Mouse (Mus musculus) MEL (cell line): Measurements from ENCODE around the gene Cpa4. TPM values are rescaled to one million over a fixed set of nuclear protein-coding genes. Genes with fewer than 3 reads are reported as not detected.

Experiments
- DNase-seq: peaks from one replicate; pipeline ENCODE4 v3.0.0; 2011; ENCODE audit warnings: low read depth, low spot score
- H3K27ac ChIP-seq: 2 replicates; pipeline ENCODE4 v1.5.1; 2012; ENCODE audit warnings: low read depth, mild to moderate bottlenecking, control low read depth, low read length, moderate library complexity; ENCODE audit not compliant: control insufficient read depth
- H3K27me3 ChIP-seq, 2 experiments: fragments of 150-350 bp in 1 of 2; sonication (generic) in 1 of 2; 2 replicates each; pipeline ENCODE4 v1.6.1; 2012; ENCODE audit warnings: low read length in 2 of 2, mild to moderate bottlenecking in 2 of 2, improper control_type of control experiment in 1 of 2, moderate library complexity in 1 of 2; ENCODE audit not compliant: insufficient read depth in 2 of 2, control insufficient read depth in 1 of 2
- H3K36me3 ChIP-seq, 2 experiments: 2 replicates each; pipeline ENCODE4 v1.6.1; 2012 to 2014; ENCODE audit warnings: low read length in 2 of 2, improper control_type of control experiment in 1 of 2, inconsistent platforms in 1 of 2, mild to moderate bottlenecking in 1 of 2; ENCODE audit not compliant: insufficient read depth in 2 of 2, control insufficient read depth in 1 of 2
- H3K4me1 ChIP-seq, 2 experiments: fragments of 150-350 bp in 1 of 2; sonication (generic) in 1 of 2; 2 replicates each; pipeline ENCODE4 v1.6.1; 2012; ENCODE audit warnings: low read length in 2 of 2, improper control_type of control experiment in 1 of 2, mild to moderate bottlenecking in 1 of 2; ENCODE audit not compliant: insufficient read depth in 2 of 2, control insufficient read depth in 1 of 2
- H3K4me3 ChIP-seq, 2 experiments: fragments of 150-350 bp in 1 of 2; sonication (generic) in 1 of 2; 2 replicates each; pipeline ENCODE4 v1.5.1; 2012; ENCODE audit warnings: low read depth in 2 of 2, low read length in 2 of 2, mild to moderate bottlenecking in 2 of 2, moderate library complexity in 2 of 2, control low read depth in 1 of 2, improper control_type of control experiment in 1 of 2; ENCODE audit not compliant: control insufficient read depth in 1 of 2, insufficient read depth in 1 of 2
- H3K79me2 ChIP-seq: 2 replicates; pipeline ENCODE4 v1.6.1; 2012; ENCODE audit warnings: mild to moderate bottlenecking, low read length, moderate library complexity; ENCODE audit not compliant: control insufficient read depth, poor library complexity, insufficient read depth
- H3K9ac ChIP-seq: 2 replicates; pipeline ENCODE4 v1.6.1; 2012; ENCODE audit warnings: low read depth, mild to moderate bottlenecking, control low read depth, low read length, moderate library complexity; ENCODE audit not compliant: control insufficient read depth, poor library complexity, severe bottlenecking
- H3K9me3 ChIP-seq: fragments of 150-350 bp; sonication (generic); replicated peaks from 2 replicates; pipeline ENCODE4 v1.6.1; 2012; ENCODE audit warnings: mild to moderate bottlenecking, low read length, improper control_type of control experiment, moderate library complexity; ENCODE audit not compliant: insufficient read depth
- CHD1 ChIP-seq: IDR thresholded peaks from 2 replicates; pipeline ENCODE4 v1.6.1; 2012; ENCODE audit warnings: low read depth, mild to moderate bottlenecking, inconsistent platforms, low read length, improper control_type of control experiment
- CTCF ChIP-seq, 3 experiments: IDR thresholded peaks in 2 of 3; conservative IDR thresholded peaks in 1 of 3; 2 replicates each; pipeline ENCODE4 v1.5.1; 2011 to 2012; ENCODE audit warnings: low read length in 3 of 3, low read depth in 2 of 3, mild to moderate bottlenecking in 2 of 3, improper control_type of control experiment in 1 of 3, inconsistent platforms in 1 of 3, mixed read lengths in 1 of 3, moderate library complexity in 1 of 3; ENCODE audit not compliant: control insufficient read depth in 1 of 3, insufficient read depth in 1 of 3, poor library complexity in 1 of 3, severe bottlenecking in 1 of 3
- ELF1 ChIP-seq: IDR thresholded peaks from 2 replicates; pipeline ENCODE4 v1.6.1; 2014; ENCODE audit warnings: low read depth, mild to moderate bottlenecking, inconsistent platforms, low read length, improper control_type of control experiment, moderate library complexity
- ETS1 ChIP-seq: IDR thresholded peaks from 2 replicates; pipeline ENCODE4 v1.6.1; 2012; ENCODE audit warnings: low read depth, mild to moderate bottlenecking, inconsistent platforms, low read length, improper control_type of control experiment, moderate library complexity
- GABPA ChIP-seq: IDR thresholded peaks from 2 replicates; pipeline ENCODE4 v1.6.1; 2012; ENCODE audit warnings: low read depth, mild to moderate bottlenecking, inconsistent platforms, low read length, improper control_type of control experiment, moderate library complexity
- MAFK ChIP-seq: IDR thresholded peaks from 2 replicates; pipeline ENCODE4 v1.6.1; 2011; ENCODE audit warnings: low read depth, mild to moderate bottlenecking, low read length, improper control_type of control experiment, borderline replicate concordance
- MAX ChIP-seq: IDR thresholded peaks from 2 replicates; pipeline ENCODE4 v1.6.1; 2011; ENCODE audit warnings: low read length, improper control_type of control experiment
- MAZ ChIP-seq: IDR thresholded peaks from 2 replicates; pipeline ENCODE4 v1.6.1; 2012; ENCODE audit warnings: low read depth, mild to moderate bottlenecking, inconsistent platforms, low read length, improper control_type of control experiment
- MXI1 ChIP-seq: IDR thresholded peaks from 2 replicates; pipeline ENCODE4 v1.6.1; 2011; ENCODE audit warnings: mild to moderate bottlenecking, low read depth, low read length, improper control_type of control experiment
- MYC ChIP-seq: IDR thresholded peaks from 2 replicates; pipeline ENCODE4 v1.6.1; 2011; ENCODE audit warnings: low read depth, mild to moderate bottlenecking, low read length, improper control_type of control experiment, moderate library complexity
- NELFE ChIP-seq: IDR thresholded peaks from 2 replicates; pipeline ENCODE4 v1.6.1; 2011; ENCODE audit warnings: low read depth, low read length, improper control_type of control experiment
- NRF1 ChIP-seq: IDR thresholded peaks from 2 replicates; pipeline ENCODE4 v1.6.1; 2014; ENCODE audit warnings: low read depth, mild to moderate bottlenecking, inconsistent platforms, low read length, improper control_type of control experiment, moderate library complexity; ENCODE audit not compliant: poor library complexity, insufficient read depth, severe bottlenecking
- POLR2A ChIP-seq, 2 experiments: IDR thresholded peaks; 2 replicates each; pipeline ENCODE4 v1.6.1; 2011 to 2012; ENCODE audit warnings: low read length in 2 of 2, mild to moderate bottlenecking in 2 of 2, control low read depth in 1 of 2, improper control_type of control experiment in 1 of 2, low read depth in 1 of 2, moderate library complexity in 1 of 2; ENCODE audit not compliant: control insufficient read depth in 1 of 2, insufficient read depth in 1 of 2, poor library complexity in 1 of 2
- POLR2AphosphoS2 ChIP-seq: IDR thresholded peaks from 2 replicates; pipeline ENCODE4 v1.6.1; 2011; ENCODE audit warnings: low read length, improper control_type of control experiment
- POLR2AphosphoS5 ChIP-seq: IDR thresholded peaks from 2 replicates; pipeline ENCODE4 v1.6.1; 2012; ENCODE audit warnings: low read depth, borderline replicate concordance, mild to moderate bottlenecking, inconsistent platforms, low read length, moderate library complexity, mixed read lengths
- RAD21 ChIP-seq: IDR thresholded peaks from 2 replicates; pipeline ENCODE4 v1.6.1; 2011; ENCODE audit warnings: mild to moderate bottlenecking, low read depth, low read length, improper control_type of control experiment
- SIN3A ChIP-seq: IDR thresholded peaks from 2 replicates; pipeline ENCODE4 v1.6.1; 2012; ENCODE audit warnings: low read length, improper control_type of control experiment, inconsistent platforms
- TBP ChIP-seq: IDR thresholded peaks from 2 replicates; pipeline ENCODE4 v1.8.0; 2011; ENCODE audit warnings: low read depth, low read length, improper control_type of control experiment
- TCF12 ChIP-seq: IDR thresholded peaks from 2 replicates; pipeline ENCODE4 v1.6.1; 2014; ENCODE audit warnings: low read depth, mild to moderate bottlenecking, inconsistent platforms, low read length, improper control_type of control experiment, moderate library complexity
- UBTF ChIP-seq: IDR thresholded peaks from 2 replicates; pipeline ENCODE4 v1.6.1; 2012; ENCODE audit warnings: low read depth, mild to moderate bottlenecking, inconsistent platforms, low read length, improper control_type of control experiment, moderate library complexity, borderline replicate concordance; ENCODE audit not compliant: insufficient read depth
- USF2 ChIP-seq, 2 experiments: IDR thresholded peaks; 2 replicates each; pipeline ENCODE4 v1.6.1; 2011 to 2012; ENCODE audit warnings: improper control_type of control experiment in 2 of 2, low read length in 2 of 2, borderline replicate concordance in 1 of 2, inconsistent platforms in 1 of 2, low read depth in 1 of 2, mild to moderate bottlenecking in 1 of 2; ENCODE audit not compliant: insufficient read depth in 1 of 2
- ZC3H11A ChIP-seq: IDR thresholded peaks from 2 replicates; pipeline ENCODE4 v1.6.1; 2012; ENCODE audit warnings: low read depth, mild to moderate bottlenecking, inconsistent platforms, low read length, improper control_type of control experiment
- ZKSCAN1 ChIP-seq: IDR thresholded peaks from 2 replicates; pipeline ENCODE4 v1.6.1; 2012; ENCODE audit warnings: low read depth, mild to moderate bottlenecking, inconsistent platforms, low read length, improper control_type of control experiment, moderate library complexity
- ZNF384 ChIP-seq: IDR thresholded peaks from 2 replicates; pipeline ENCODE4 v1.6.1; 2012; ENCODE audit warnings: low read depth, mild to moderate bottlenecking, inconsistent platforms, low read length, improper control_type of control experiment
- polyA plus RNA-seq, 2 experiments: library from polyadenylated mRNA; stranded (reverse) in 1 of 2; unstranded in 1 of 2; fragments of >175 nt in 1 of 2; fragments of >200 nt in 1 of 2; gene quantifications; 2 replicates each; pipeline versions ENCODE4 v1.2.1 to v1.2.4; 2012; ENCODE audit warnings: low replicate concordance in 2 of 2, low read depth in 1 of 2; ENCODE audit not compliant: insufficient read length in 2 of 2, insufficient read depth in 1 of 2, missing spikeins in 1 of 2
- total RNA-seq: library from RNA; depleted of rRNA; stranded (reverse); fragments of 300-350 nt; gene quantifications from 2 replicates; pipeline ENCODE4 v1.2.3, GENCODE M21; 2012

Gene Cpa4
- total and polyA plus RNA-seq, 3 experiments: not detected

DNA sequence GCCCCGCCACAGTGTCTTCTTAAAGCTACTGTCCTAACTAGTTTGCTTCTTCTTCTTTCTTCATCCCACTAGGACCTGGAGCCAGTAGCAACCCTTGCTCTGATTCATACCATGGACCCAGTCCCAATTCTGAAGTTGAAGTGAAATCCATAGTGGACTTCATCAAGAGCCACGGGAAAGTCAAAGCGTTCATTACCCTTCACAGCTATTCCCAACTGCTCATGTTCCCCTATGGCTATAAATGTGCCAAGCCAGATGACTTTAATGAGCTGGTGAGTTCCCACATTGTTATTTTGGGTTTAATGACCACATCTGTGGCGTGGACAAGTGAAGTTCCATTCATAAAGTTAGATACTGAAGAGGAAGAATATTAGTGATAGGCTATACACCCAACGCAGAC is 14.1 kb upstream of the Cpa4 start:
- DNase-seq: no peak
- peaks cover 4 to 7% of the 10 kb centered on the region in 2 experiments for H3K27me3 ChIP-seq
- no peaks in the 10 kb centered on the region for H3K4me1 ChIP-seq
- no peaks in the 10 kb centered on the region for H3K36me3 ChIP-seq
- no peak overlapping the region for H3K4me3 ChIP-seq
- no peaks in the 10 kb centered on the region for H3K9me3 ChIP-seq
- H3K27ac ChIP-seq: no peak overlapping the region
- TF ChIP-seq CHD1 (no peak), MYC (no peak), ETS1 (no peak), GABPA (no peak), USF2 (IDR thresholded peaks at IDR 0.05; ENCODE audit: borderline replicate concordance in 1 of 2, insufficient read depth in 1 of 2, low read depth in 1 of 2, low read length in 2 of 2) (no peak), ELF1 (no peak), POLR2A (IDR thresholded peaks at IDR 0.05; ENCODE audit: control insufficient read depth in 1 of 2, insufficient read depth in 1 of 2, low read depth in 1 of 2, low read length in 2 of 2, poor library complexity in 1 of 2) (no peak), POLR2AphosphoS2 (no peak), NELFE (no peak), ZC3H11A (no peak), ZNF384 (no peak), MAFK (no peak), TBP (no peak), MXI1 (no peak), SIN3A (no peak), ZKSCAN1 (no peak), MAZ (no peak), CTCF (IDR thresholded peaks at IDR 0.05 in 2 of 3, conservative IDR thresholded peaks at IDR 0.05 in 1 of 3; ENCODE audit: control insufficient read depth in 1 of 3, insufficient read depth in 1 of 3, low read depth in 2 of 3, low read length in 3 of 3, poor library complexity in 1 of 3, severe bottlenecking in 1 of 3) (no peak), NRF1 (no peak), UBTF (no peak)
- TF ChIP-seq, all 39 proteins: peak for 0
- H3K9ac ChIP-seq: no peak overlapping the region
- no peaks in the 10 kb centered on the region for H3K79me2 ChIP-seq

DNA sequence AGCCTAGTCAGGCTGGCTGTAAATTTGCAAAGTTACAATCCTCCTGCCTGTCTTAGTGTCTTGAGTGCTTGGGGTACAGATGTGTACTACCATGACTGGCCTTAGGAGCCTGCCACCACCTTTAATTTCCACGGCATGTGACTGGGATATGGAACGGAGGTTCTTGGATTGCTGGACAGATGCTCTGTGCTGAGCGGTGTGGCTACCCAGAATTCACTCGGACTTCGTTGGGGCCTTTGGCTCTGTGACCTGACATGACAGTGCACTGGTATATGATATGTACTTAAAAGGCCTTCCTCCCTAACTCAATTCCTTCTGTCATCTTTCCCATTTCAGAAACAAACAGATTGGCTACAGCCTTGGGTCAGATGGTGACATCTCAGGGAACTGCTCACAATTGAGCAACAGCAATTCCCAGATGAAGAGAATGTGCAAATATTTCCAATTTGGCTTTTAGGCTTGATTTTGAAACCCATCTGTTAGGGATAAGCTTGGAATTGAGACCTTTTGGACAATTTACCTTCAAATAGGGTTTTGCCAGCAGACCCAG is 13.5 kb upstream of the Cpa4 start:
- no peak for DNase-seq
- TF ChIP-seq MYC (no peak), SIN3A (no peak), TCF12 (no peak), ZNF384 (no peak), RAD21 (no peak), POLR2AphosphoS5 (no peak), MAX (no peak), NRF1 (no peak), TBP (no peak)
- Histone ChIP-seq H3K79me2 (no peaks in the 10 kb centered on the region), H3K9ac (no peak overlapping the region), H3K27me3 (peaks cover 4 to 5% of the 10 kb centered on the region in 2 experiments), H3K9me3 (no peaks in the 10 kb centered on the region), H3K4me3 (no peak overlapping the region), H3K36me3 (no peaks in the 10 kb centered on the region), H3K4me1 (no peaks in the 10 kb centered on the region), H3K27ac (no peak overlapping the region)
